Mouse (Mus musculus) hindbrain, embryonic 16.5 days (tissue): ENCODE results near the gene Nsg2. TPM values are rescaled to one million over a fixed set of nuclear protein-coding genes. Genes with fewer than 3 reads are reported as not detected.

ENCODE experiments used
- ATAC-seq: fragments of 200-750 bp; cut with Nextera tagmentation; 2 replicates; pipeline ENCODE4 v1.8.0; 2017; ENCODE audit warnings: moderate TSS enrichment, moderate library complexity
- H3K27ac ChIP-seq: fragments of 300-500 bp; sonication (generic); 2 replicates; pipeline ENCODE4 v1.5.1; 2014; ENCODE audit warnings: low read depth, mild to moderate bottlenecking, control low read depth, low read length, moderate library complexity
- H3K27me3 ChIP-seq: fragments of 300-500 bp; sonication (generic); replicated peaks from 2 replicates; pipeline ENCODE4 v1.6.1; 2014; ENCODE audit warnings: low read length; ENCODE audit not compliant: control insufficient read depth, insufficient read depth
- H3K36me3 ChIP-seq: fragments of 300-500 bp; sonication (generic); 2 replicates; pipeline ENCODE4 v1.6.1; 2014; ENCODE audit warnings: mild to moderate bottlenecking, low read length, moderate library complexity, mixed read lengths; ENCODE audit not compliant: control insufficient read depth, insufficient read depth
- H3K4me1 ChIP-seq: fragments of 300-500 bp; sonication (generic); 2 replicates; pipeline ENCODE4 v1.6.1; 2014; ENCODE audit warnings: low read depth, low read length; ENCODE audit not compliant: control insufficient read depth, insufficient read depth
- H3K4me2 ChIP-seq: fragments of 300-500 bp; sonication (generic); 2 replicates; pipeline ENCODE4 v1.6.1; 2014; ENCODE audit warnings: mild to moderate bottlenecking, low read length, control low read depth, moderate library complexity
- H3K4me3 ChIP-seq: fragments of 300-500 bp; sonication (generic); 2 replicates; pipeline ENCODE4 v1.5.1; 2014; ENCODE audit warnings: mild to moderate bottlenecking, low read length, control low read depth, moderate library complexity
- H3K9ac ChIP-seq: fragments of 300-500 bp; sonication (generic); 2 replicates; pipeline ENCODE4 v1.6.1; 2014; ENCODE audit warnings: low read depth, mild to moderate bottlenecking, control low read depth, low read length, moderate library complexity
- H3K9me3 ChIP-seq: fragments of 300-500 bp; sonication (generic); 2 replicates; pipeline ENCODE4 v1.6.1; 2014; ENCODE audit warnings: mild to moderate bottlenecking, low read length, moderate library complexity; ENCODE audit not compliant: control insufficient read depth
- WGBS: fragments of 180-500 bp; shearing (Covaris S2); extraction: QIAGEN DNeasy Blood & Tissue Kit; methylation state at CpG from one replicate; pipeline ENCODE4 v1.1.7; 2014; 5-methylcytosine and 5-hydroxymethylcytosine counted together
- polyA plus RNA-seq: library from polyadenylated mRNA; unstranded; fragments of >200 nt; fragmentation: Nextera tagmentation; extraction: Ambion mirVana; gene quantifications from 2 replicates; pipeline ENCODE4 v1.2.1, GENCODE M21; 2015

Gene Nsg2
- polyA plus RNA-seq, 1 experiment from 2014 or later, result 557 TPM

DNA sequence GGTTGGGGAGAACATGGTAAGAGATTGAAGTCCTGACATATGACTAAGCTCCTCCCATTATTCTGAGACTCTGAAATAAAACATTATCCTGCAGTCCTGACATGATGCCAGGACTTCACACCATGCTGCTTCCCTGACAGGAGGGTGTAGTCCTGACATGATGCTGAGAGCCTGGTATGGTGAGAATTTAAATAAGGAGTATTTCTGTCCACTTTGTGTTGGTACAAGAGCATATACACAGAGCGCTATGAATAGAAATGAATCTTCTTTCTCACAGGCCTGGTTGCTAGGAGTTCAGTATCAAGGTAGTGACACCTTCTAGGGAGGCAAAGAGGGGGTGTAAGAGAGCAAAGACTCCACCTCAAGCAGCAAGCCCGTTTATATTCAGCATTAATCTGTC lies 60.8 kb downstream of the Nsg2 start:
- no peak overlapping the region for H3K4me2 ChIP-seq
- no peak overlapping the region for H3K9ac ChIP-seq
- H3K36me3 ChIP-seq, result peaks cover 12% of the 10 kb centered on the region
- H3K27me3 ChIP-seq, result no peaks in the 10 kb centered on the region
- H3K9me3 ChIP-seq, result no peaks in the 10 kb centered on the region
- peaks cover 20% of the 10 kb centered on the region for H3K4me1 ChIP-seq
- no peak for ATAC-seq
- no peak overlapping the region for H3K27ac ChIP-seq
- H3K4me3 ChIP-seq, result no peak overlapping the region
- 79% methylated on average over 2 of the region's 2 CpGs for WGBS

GRCm38 (mm10) chr11:32061874-32062273 lies 61.6 kb downstream of the Nsg2 start:
- H3K9me3 ChIP-seq, result no peaks in the 10 kb centered on the region
- WGBS, result 84% methylated on average over 10 of the region's 10 CpGs

DNA sequence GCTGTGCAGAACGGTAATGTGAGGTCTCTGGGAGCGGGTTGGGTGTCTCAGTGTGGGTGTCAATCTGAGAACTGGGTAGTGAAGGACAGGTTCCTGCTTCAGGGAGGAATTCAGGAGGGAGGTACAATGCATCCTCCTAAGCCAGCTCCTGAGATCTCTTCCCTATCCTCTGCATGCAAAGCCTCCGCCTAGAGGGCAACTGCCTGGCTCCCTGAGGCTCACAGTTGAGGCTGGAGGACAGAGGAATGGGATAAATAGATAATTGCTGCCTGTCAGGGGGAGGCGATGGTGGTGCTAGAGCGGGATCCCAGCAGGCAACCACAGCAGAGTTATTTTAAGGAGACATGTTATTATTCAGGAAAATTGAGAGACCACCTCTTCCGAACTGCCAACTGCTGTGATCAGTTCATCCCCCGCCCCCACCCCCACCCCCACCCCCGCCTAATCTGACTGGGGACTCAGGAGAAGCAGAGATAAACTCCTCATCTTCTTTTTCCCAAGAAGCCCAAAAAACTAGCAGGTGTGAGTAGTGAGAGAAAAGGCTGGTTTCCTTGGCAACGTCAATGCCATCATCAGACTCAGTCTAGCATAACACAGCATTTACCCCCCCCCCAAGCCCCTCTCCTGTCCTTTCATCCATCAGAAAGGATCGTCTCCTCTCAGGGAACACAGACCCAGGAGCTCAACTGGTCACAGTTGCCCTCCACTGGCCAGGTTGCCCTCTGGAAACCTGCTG lies 63.7 kb downstream of the Nsg2 start:
- peak overlapping the region; percentile 6; the same call in 1 of the 2 replicates for H3K4me2 ChIP-seq
- H3K4me3 ChIP-seq, result no peak overlapping the region
- no peaks in the 10 kb centered on the region for H3K9me3 ChIP-seq
- H3K27me3 ChIP-seq, result no peaks in the 10 kb centered on the region
- ATAC-seq, result peak; percentile 66
- H3K9ac ChIP-seq, result peak overlapping the region; percentile 48; the same call in 1 of the 2 replicates
- H3K4me1 ChIP-seq, result peaks cover 18% of the 10 kb centered on the region
- peak overlapping the region; percentile 80 for H3K27ac ChIP-seq
- WGBS, result 8% methylated on average over 10 of the region's 10 CpGs
- peaks cover 8% of the 10 kb centered on the region; the same call in 1 of the 2 replicates for H3K36me3 ChIP-seq

More at GRCm38 (mm10) chr11:32061874-32062273, 61.6 kb downstream of the Nsg2 start:
- Histone ChIP-seq H3K4me1 (peaks cover 20% of the 10 kb centered on the region), H3K4me2 (no peak overlapping the region), H3K27me3 (no peaks in the 10 kb centered on the region), H3K36me3 (peaks cover 12% of the 10 kb centered on the region), H3K4me3 (no peak overlapping the region), H3K27ac (no peak overlapping the region), H3K9ac (no peak overlapping the region)
- no peak for ATAC-seq

DNA sequence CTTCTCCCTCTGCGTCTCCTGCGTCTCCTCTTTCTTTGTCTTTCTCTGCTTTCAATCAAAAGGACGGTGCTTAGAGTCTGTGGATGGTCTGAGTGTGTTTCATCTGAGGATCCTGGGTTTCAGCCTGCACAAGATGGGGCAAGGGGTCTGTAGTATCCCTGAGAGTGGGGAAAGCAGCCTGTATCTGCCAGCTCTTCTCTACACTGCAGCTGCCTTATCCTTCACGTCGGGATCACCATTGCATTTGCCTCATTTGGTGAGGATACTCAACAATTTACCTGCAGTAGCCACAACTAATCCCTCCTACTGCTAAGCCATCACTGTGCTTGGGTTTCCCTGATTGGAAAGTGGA lies 64.2 kb downstream of the Nsg2 start:
- Histone ChIP-seq H3K9ac (peak overlapping the region; percentile 48; the same call in 1 of the 2 replicates), H3K4me1 (peaks cover 18% of the 10 kb centered on the region), H3K27ac (peak overlapping the region; percentile 80), H3K36me3 (peaks cover 7% of the 10 kb centered on the region; the same call in 1 of the 2 replicates), H3K27me3 (no peaks in the 10 kb centered on the region), H3K4me3 (no peak overlapping the region), H3K9me3 (no peaks in the 10 kb centered on the region), H3K4me2 (no peak overlapping the region)
- peak; percentile 32 for ATAC-seq
- WGBS, result 9% methylated on average over 5 of the region's 5 CpGs

- Histone ChIP-seq H3K27ac (no peak overlapping the region), H3K4me3 (no peak overlapping the region), H3K36me3 (no peaks in the 10 kb centered on the region), H3K27me3 (no peaks in the 10 kb centered on the region), H3K4me2 (no peak overlapping the region), H3K9me3 (no peaks in the 10 kb centered on the region), H3K4me1 (peaks cover 12% of the 10 kb centered on the region), H3K9ac (no peak overlapping the region)
- 61% methylated on average over 12 of the region's 12 CpGs for WGBS
- no peak for ATAC-seq
Observed at GRCm38 (mm10) chr11:32068736-32069490, 68.7 kb downstream of the Nsg2 start.

DNA sequence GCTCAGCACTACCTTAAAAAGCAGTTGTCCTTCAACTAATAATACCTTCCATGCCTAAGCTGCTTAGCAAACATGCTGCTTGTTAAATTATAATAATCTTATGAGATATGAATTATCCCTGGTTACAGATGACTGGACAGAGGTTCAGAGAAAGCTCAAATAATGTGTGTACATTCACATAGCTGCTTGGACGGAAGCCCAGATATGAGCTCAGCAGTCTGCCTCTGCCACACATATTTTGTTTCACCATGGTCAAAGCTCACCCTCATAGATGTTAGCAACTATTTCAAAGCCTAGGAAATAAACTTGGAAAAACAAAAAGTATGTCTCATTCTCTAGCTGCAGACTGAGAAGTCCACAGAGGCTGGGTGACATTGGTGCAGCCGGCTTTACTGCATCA lies 74.9 kb downstream of the Nsg2 start:
- Histone ChIP-seq H3K27me3 (no peaks in the 10 kb centered on the region), H3K36me3 (no peaks in the 10 kb centered on the region), H3K27ac (no peak overlapping the region), H3K4me2 (no peak overlapping the region), H3K4me3 (no peak overlapping the region), H3K9me3 (no peaks in the 10 kb centered on the region), H3K4me1 (no peaks in the 10 kb centered on the region), H3K9ac (no peak overlapping the region)
- ATAC-seq, result no peak
- 68% methylated on average over 2 of the region's 2 CpGs for WGBS

- Histone ChIP-seq H3K27me3 (no peaks in the 10 kb centered on the region), H3K4me3 (no peak overlapping the region), H3K9ac (no peak overlapping the region), H3K4me2 (no peak overlapping the region), H3K36me3 (no peaks in the 10 kb centered on the region), H3K9me3 (no peaks in the 10 kb centered on the region), H3K4me1 (peaks cover 17% of the 10 kb centered on the region), H3K27ac (no peak overlapping the region)
- no peak for ATAC-seq
- WGBS, result 68% methylated on average over 3 of the region's 3 CpGs
Observed at GRCm38 (mm10) chr11:32083462-32083861, 83.2 kb downstream of the Nsg2 start.

DNA sequence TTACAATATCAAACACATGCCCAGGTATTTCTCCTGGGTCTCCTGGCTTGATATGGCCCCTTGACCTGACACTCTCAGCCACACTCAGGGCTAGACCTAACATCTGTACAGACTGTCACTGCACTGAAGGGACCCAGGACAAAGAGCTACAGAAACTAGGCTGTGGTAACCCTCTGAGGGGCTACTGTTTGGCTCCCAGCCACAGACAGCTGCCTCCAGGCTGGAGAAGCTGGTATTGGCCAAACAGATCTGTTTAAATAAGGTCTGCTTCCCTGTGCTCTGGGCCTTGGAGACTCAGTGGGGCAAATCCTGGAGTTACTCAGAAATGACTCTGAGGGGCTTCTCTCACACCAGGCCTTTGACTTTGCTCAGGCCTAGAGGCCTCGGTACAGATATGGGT lies 86.3 kb downstream of the Nsg2 start:
- Histone ChIP-seq H3K4me2 (no peak overlapping the region), H3K4me1 (peaks cover 17% of the 10 kb centered on the region), H3K4me3 (no peak overlapping the region), H3K9me3 (no peaks in the 10 kb centered on the region), H3K27ac (peak overlapping the region; percentile 92), H3K36me3 (no peaks in the 10 kb centered on the region), H3K27me3 (no peaks in the 10 kb centered on the region), H3K9ac (no peak overlapping the region)
- WGBS, result 67% methylated on average over 1 of the region's 1 CpGs
- ATAC-seq, result peak; percentile 5; the same call in 1 of the 2 replicates

DNA sequence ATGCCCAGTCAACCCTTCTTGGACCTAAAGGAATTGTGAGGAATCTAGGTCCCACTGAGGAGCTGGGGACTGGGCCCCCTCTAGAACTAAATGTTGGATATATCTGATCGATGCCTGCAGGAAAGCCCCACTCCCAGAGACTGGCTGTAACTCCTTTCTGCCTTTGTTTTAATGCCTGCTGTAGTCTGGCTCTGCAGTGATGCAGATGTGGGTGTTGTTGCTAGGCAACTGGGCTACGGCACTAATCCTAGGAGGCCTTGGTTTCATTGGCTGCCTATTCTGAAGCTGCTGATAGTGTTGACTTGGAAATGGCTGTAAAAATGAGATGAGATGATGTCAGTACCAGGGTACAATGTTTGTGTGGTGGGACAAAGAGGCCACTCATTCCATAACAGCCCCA lies 87.1 kb downstream of the Nsg2 start:
- peak overlapping the region; percentile 35 for H3K9ac ChIP-seq
- H3K36me3 ChIP-seq, result no peaks in the 10 kb centered on the region
- no peaks in the 10 kb centered on the region for H3K27me3 ChIP-seq
- H3K4me3 ChIP-seq, result no peak overlapping the region
- peak; percentile 95 for ATAC-seq
- peak overlapping the region; percentile 92 for H3K27ac ChIP-seq
- 6% methylated on average over 2 of the region's 2 CpGs for WGBS
- H3K9me3 ChIP-seq, result no peaks in the 10 kb centered on the region
- peaks cover 17% of the 10 kb centered on the region for H3K4me1 ChIP-seq
- H3K4me2 ChIP-seq, result no peak overlapping the region
